Mouse (Mus musculus) liver, adult 2 months (tissue): ENCODE results near the gene Mzf1.

Experiments used
- CTCF ChIP-seq: fragments of 200-500 bp; IDR thresholded peaks from 2 replicates; pipeline ENCODE4 v1.5.1; 2011; ENCODE audit warnings: low read depth, low read length, control low read depth
- POLR2A ChIP-seq: fragments of 200-500 bp; IDR thresholded peaks from 2 replicates; pipeline ENCODE4 v1.6.1; 2011; ENCODE audit warnings: low read length, control low read depth; ENCODE audit not compliant: insufficient read depth; ENCODE audit errors: extremely low read depth

DNA sequence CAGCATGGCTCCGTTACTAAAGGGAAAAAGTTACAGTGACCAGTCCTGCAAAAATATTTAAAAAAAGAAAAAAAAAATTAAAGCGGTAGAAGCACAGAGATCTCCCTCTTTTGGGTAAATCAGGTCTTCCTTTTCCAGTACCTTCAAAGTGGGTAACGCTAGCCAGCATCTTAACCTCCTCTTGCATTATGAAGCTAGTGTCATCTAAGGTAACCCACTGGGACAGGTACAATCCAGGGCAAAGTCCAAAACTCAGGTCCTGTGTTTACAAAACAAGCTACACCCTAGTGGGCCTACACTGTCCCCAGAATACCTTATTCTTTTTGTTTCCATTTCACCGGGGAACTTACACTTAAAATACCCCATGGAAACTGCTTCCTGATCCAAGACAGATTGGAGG lies 40.9 kb downstream of the Mzf1 start:
- TF ChIP-seq POLR2A (no peak), CTCF (no peak)
